Mouse (Mus musculus) mesoderm, embryonic 11.5 days (tissue): ENCODE data around the gene Gm21834.

Experiments used
- DNase-seq: peaks from one replicate; pipeline ENCODE4 v3.0.0-alpha.2; 2012; ENCODE audit warnings: low read depth, low spot score

Gene Gm21834

DNA sequence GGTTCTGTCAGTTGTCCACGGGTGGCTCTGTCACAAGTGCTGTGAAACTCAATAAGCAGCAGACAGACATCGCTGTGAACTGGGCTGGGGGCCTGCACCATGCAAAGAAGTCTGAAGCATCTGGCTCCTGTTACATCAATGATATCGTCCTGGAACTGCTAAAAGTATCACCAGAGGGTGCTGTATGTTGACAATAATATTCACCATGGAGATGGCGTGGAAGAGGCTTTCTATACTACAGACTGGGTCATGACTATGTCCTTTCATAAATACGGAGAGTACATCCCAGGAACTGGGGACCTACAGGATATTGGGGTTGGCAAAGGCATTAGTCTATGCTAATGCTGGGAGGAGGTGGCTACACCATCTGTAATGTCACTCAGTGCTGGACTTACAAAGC lies at the start of gene Gm21834:
Gm21834 (minus strand) TSS at position 101 of the 400 bp plus-strand sequence.
- no peak for DNase-seq

DNA sequence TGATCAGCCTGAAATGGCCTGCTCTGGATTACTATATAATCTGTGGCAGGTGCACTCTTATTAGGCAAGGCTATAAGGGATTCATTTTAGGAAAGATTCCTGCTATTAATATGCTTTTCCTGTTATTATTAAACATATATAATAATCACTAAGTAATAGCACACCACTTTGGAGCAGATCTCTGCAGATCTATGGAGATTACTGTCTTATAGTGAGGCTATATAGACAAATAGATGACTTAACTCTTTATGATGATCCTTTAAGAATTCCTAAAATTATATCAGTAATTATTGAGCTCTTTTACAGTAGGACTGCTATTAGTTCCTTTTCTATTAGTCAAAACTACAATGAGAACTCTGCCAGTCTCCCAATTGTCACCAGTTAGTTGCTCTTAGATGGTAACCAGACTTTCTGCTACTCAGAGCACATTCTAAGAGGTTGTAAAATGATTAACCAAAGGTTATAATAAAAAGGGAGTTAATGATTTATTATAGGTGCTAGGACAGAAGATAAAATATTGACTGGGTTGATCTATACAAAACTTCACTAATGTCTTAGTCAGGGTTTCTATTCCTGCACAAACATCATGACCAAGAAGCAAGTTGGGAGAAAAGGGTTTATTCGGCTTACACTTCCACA lies 46.3 kb upstream of the Gm21834 start:
- DNase-seq: no peak

DNA sequence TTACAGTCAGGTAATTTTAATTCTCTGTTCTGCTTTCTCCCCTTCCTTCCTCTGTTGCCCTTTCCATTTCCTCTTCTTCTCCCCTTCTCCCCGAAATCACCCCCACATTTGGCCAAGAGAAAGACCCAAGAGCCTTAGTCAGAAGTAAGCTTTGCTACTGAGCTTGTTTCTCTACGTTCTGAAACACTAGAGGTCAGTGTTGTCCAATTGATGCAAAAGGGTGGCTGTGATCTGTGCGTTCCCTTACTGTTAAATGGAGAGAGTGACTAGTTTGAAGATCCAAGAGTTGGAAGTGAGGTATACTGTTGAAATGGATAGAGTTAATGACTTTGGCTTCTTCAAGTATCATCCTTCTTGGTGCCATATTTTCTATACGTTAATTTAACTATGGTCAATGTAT lies 28.9 kb upstream of the Gm21834 start:
- peak; percentile 34 for DNase-seq

DNA sequence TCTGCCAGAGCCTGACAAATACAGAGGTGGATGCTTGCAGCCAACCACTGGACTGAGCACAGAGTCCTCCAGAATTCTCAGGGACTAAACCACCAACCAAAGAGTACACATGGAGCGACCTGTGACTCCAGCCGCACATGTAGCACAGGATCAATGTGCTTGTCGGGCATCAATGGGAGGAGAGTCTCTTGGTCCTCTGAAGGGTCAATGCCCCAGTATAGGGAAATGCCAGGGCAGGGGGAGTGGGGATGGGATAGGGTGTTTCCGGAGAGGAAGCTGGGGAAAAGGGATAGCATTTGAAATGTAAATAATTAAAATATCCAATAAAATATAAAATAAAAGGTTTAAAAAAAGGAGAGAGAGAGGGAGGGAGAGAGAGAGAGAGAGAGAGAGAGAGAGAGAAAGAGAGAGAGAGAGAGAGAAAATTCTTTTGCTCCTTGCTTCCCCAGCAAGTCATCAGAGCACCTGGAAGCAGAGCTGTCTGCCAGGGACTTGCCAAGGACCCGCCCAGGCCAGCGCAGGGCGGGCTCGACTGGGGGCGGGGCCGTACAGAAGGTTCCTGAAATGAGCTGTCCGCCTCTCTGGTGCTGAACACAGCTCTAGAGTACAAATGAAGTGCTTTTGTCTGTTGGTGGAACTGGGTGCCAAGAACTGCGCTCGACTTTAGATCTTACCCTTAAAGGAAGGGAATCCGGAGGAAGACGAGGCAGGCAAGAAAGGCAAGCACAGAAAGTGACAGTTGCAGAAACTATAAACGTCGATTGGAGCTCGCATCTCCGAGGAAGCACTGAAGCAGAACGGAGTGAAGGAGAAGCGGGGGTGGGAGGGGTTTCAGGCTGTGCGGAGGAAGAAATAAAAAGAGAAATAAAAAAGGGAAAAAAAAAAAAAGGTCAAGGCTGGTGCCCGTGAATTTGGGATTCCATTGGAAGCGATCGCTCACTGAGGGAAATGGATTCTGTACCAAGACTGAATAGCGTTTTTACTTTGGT lies 26.9 kb upstream of the Gm21834 start, which contains the start of gene Cntnap5c:
Cntnap5c (plus strand) TSS at position 949 of the 989 bp plus-strand sequence.
- DNase-seq: peak; percentile 85

DNA sequence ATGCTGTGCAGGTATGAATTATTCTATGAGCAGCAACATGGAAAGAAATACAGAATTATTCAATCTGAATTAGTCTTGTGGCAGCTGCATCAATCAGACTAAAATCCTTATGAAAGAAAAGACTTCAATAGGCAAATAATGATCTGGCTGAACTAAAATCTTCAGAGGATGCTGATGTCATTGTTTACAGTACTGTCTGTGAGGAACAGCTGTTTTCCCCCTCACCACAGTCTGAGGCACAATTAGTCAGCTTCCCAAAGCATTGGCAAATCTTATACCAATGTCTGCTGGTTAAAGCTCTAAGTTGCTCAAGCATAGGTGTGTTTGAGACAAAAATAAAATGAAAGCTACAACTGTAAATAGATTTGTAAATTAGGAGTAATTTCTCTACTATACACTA lies 25.3 kb upstream of the Gm21834 start:
- DNase-seq: no peak

DNA sequence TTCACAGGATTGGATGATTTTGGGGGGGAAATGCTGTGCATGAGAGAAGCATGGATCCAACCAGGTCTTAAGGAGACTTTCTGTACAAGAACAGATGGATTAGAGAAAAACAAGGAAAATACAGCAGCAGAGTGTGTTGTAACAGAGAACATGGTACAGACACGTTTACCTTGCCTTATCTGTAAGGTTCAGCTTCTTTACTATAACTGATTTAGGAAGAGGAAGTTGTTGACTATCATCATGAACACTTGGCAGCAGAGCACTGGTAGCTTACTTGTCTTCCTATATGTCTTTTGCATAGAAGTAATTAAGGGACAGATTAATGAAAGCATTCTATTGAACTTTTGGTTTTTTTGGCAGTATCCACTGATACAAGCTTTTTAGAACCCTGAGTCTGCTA lies 16.0 kb upstream of the Gm21834 start:
- DNase-seq: no peak

DNA sequence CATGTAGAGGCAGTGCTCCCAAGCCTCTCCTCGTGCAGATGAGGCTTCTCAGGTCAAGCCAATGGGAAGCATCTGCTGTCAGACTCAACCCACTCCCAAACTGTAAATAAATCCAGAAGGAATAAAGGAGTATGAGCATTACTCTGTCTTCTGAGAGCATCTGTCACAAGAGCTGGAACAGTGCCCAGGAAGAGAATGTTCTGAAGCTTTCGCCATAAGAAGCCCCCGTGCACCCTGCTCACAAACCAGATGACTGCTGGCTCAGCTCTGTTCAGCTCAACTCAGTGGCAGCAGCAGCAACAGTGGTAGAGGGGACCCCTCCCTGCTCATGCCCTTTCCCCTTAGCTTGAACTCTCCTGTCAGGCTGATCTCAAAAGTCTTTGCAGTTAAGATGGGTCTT lies 47.2 kb downstream of the Gm21834 start:
- no peak for DNase-seq
